Mouse (Mus musculus) frontal cortex, postnatal 36 days (tissue): Measurements from ENCODE around the gene Gm20489.
A peak's percentile ranks its signal among the peaks of the same experiment; 100 is the strongest.

ENCODE experiments used
- DNase-seq, 2 experiments: peaks; one replicate each; pipeline ENCODE4 v3.0.0; 2022; ENCODE audit warnings: low spot score in 2 of 2

Gm20489 gene

GRCm38 (mm10) chrX:101268755-101269124, at the start of gene Gm20489:
Gm20489 (minus strand) TSS chrX:101269023.
- no peak for DNase-seq

GRCm38 (mm10) chrX:101313625-101314359, 45.0 kb upstream of the Gm20489 start:
- peak; percentile 76 to 82 for DNase-seq

GRCm38 (mm10) chrX:101309299-101309698, 40.5 kb upstream of the Gm20489 start:
- peak in 1 of 2 experiments; percentile 53 for DNase-seq

- DNase-seq, result no peak
These were observed 35.8 kb upstream of the Gm20489 start for GRCm38 (mm10) chrX:101304646-101305045.

GRCm38 (mm10) chrX:101301654-101302053, 32.8 kb upstream of the Gm20489 start:
- no peak for DNase-seq

GRCm38 (mm10) chrX:101300427-101301030, 31.7 kb upstream of the Gm20489 start:
- no peak for DNase-seq

GRCm38 (mm10) chrX:101299473-101300426, 30.9 kb upstream of the Gm20489 start:
- DNase-seq, result no peak

GRCm38 (mm10) chrX:101299055-101299454, 30.2 kb upstream of the Gm20489 start, which contains the start of gene Nlgn3:
Nlgn3 (plus strand) TSS chrX:101299168.
- DNase-seq, result peak in 1 of 2 experiments; percentile 60

GRCm38 (mm10) chrX:101290111-101290510, 21.3 kb upstream of the Gm20489 start:
- no peak for DNase-seq

- DNase-seq, result no peak
These were observed 20.2 kb upstream of the Gm20489 start for GRCm38 (mm10) chrX:101289037-101289436.

GRCm38 (mm10) chrX:101288432-101288831, 19.6 kb upstream of the Gm20489 start:
- no peak for DNase-seq

GRCm38 (mm10) chrX:101287543-101287942, 18.7 kb upstream of the Gm20489 start:
- DNase-seq, result no peak

GRCm38 (mm10) chrX:101285953-101286670, 17.3 kb upstream of the Gm20489 start:
- DNase-seq, result no peak

GRCm38 (mm10) chrX:101285534-101285933, 16.7 kb upstream of the Gm20489 start:
- DNase-seq, result no peak

GRCm38 (mm10) chrX:101282813-101283212, 14.0 kb upstream of the Gm20489 start:
- DNase-seq, result no peak

- peak; percentile 70 to 77 for DNase-seq
These were observed 5.3 kb upstream of the Gm20489 start, which contains the start of gene Med12 for GRCm38 (mm10) chrX:101273875-101274738. Med12 (plus strand) TSS chrX:101274030.

GRCm38 (mm10) chrX:101273410-101273809, 4.6 kb upstream of the Gm20489 start:
- DNase-seq, result no peak

GRCm38 (mm10) chrX:101268025-101268754, 633 bp downstream of the Gm20489 start, which contains the start of gene Il2rg:
Il2rg (minus strand) TSS chrX:101268255.
- no peak for DNase-seq

GRCm38 (mm10) chrX:101266631-101267030, 2.2 kb downstream of the Gm20489 start:
- DNase-seq, result no peak

- no peak for DNase-seq
These were observed 4.9 kb downstream of the Gm20489 start, which contains the start of gene Gm614 for GRCm38 (mm10) chrX:101263892-101264291. Gm614 (minus strand) TSS chrX:101263992.
